Mouse (Mus musculus) heart, embryonic 12.5 days (tissue): ENCODE data around the gene 4930558K02Rik. TPM values are rescaled to one million over a fixed set of nuclear protein-coding genes. Genes with fewer than 3 reads are reported as not detected.

Experiments
- ATAC-seq: fragments of 200-750 bp; cut with Nextera tagmentation; 2 replicates; pipeline ENCODE4 v1.8.0; 2017; ENCODE audit warnings: moderate TSS enrichment, moderate library complexity; ENCODE audit not compliant: insufficient number of reproducible peaks, low FRiP score
- H3K27ac ChIP-seq: fragments of 300-500 bp; sonication (generic); 2 replicates; pipeline ENCODE4 v1.5.1; 2016; ENCODE audit warnings: mild to moderate bottlenecking, moderate library complexity; ENCODE audit not compliant: poor library complexity, severe bottlenecking
- H3K27me3 ChIP-seq: fragments of 300-500 bp; sonication (generic); replicated peaks from 2 replicates; pipeline ENCODE4 v1.6.1; 2016; ENCODE audit warnings: mild to moderate bottlenecking, moderate library complexity
- H3K36me3 ChIP-seq: fragments of 300-500 bp; sonication (generic); 2 replicates; pipeline ENCODE4 v1.6.1; 2016; ENCODE audit warnings: mild to moderate bottlenecking, moderate library complexity
- H3K4me1 ChIP-seq: fragments of 300-500 bp; sonication (generic); replicated peaks from 2 replicates; pipeline ENCODE4 v1.6.1; 2016; ENCODE audit warnings: mild to moderate bottlenecking
- H3K4me2 ChIP-seq: fragments of 300-500 bp; sonication (generic); 2 replicates; pipeline ENCODE4 v1.6.1; 2016; ENCODE audit warnings: mild to moderate bottlenecking, moderate library complexity
- H3K4me3 ChIP-seq: fragments of 300-500 bp; sonication (generic); 2 replicates; pipeline ENCODE4 v1.5.1; 2016; ENCODE audit warnings: mild to moderate bottlenecking
- H3K9ac ChIP-seq: fragments of 300-500 bp; sonication (generic); 2 replicates; pipeline ENCODE4 v1.6.1; 2016; ENCODE audit warnings: mild to moderate bottlenecking, moderate library complexity
- H3K9me3 ChIP-seq: fragments of 300-500 bp; sonication (generic); replicated peaks from 2 replicates; pipeline ENCODE4 v1.6.1; 2016; ENCODE audit warnings: mild to moderate bottlenecking, moderate library complexity
- WGBS: fragments of 180-500 bp; shearing (Covaris S2); methylation state at CpG from one replicate; pipeline ENCODE4 v1.1.7; 2016; 5-methylcytosine and 5-hydroxymethylcytosine counted together
- polyA plus RNA-seq: library from polyadenylated mRNA; unstranded; fragments of >200 nt; fragmentation: Nextera tagmentation; extraction: Ambion mirVana; gene quantifications from 2 replicates; pipeline ENCODE4 v1.2.1, GENCODE M21; 2016

4930558K02Rik gene
- polyA plus RNA-seq, 1 experiment from 2014 or later: not detected

- peak; percentile 52 for ATAC-seq
- Histone ChIP-seq H3K27ac (no peak overlapping the region; the same call in 1 of the 2 replicates), H3K9ac (no peak overlapping the region), H3K4me2 (no peak overlapping the region), H3K9me3 (no peaks in the 10 kb centered on the region), H3K4me3 (no peak overlapping the region), H3K4me1 (peaks cover 19% of the 10 kb centered on the region), H3K36me3 (no peaks in the 10 kb centered on the region), H3K27me3 (no peaks in the 10 kb centered on the region)
- WGBS: 30% methylated on average over 2 of the region's 2 CpGs
These were observed 85.3 kb downstream of the 4930558K02Rik start for GRCm38 (mm10) chr1:161894126-161894525.

Other genes with a start within 250 kb of the 4930558K02Rik start
- not detected in 2 replicates for gene Fasl, start 191.1 kb downstream of the 4930558K02Rik start, polyA plus RNA-seq
- 26.2 and 28.2 TPM in 2 replicates for gene Suco, start 103.0 kb downstream of the 4930558K02Rik start, polyA plus RNA-seq
- gene Pigc, start 10.4 kb downstream of the 4930558K02Rik start, polyA plus RNA-seq: 22.5 and 23.4 TPM in 2 replicates